Mouse (Mus musculus) midbrain, embryonic 13.5 days (tissue): ENCODE measurements at regions not wholly inside any gene's neighbourhood (a gene's known extent, or its start where the extent isn't known, plus 50 kb on each side); places are given as distances from the start of the nearest gene placed in this dataset.

ENCODE experiments used
- ATAC-seq: fragments of 200-750 bp; cut with Nextera tagmentation; 2 replicates; pipeline ENCODE4 v1.8.0; 2017; ENCODE audit warnings: mild to moderate bottlenecking, moderate TSS enrichment, moderate library complexity
- H3K27ac ChIP-seq: fragments of 300-500 bp; sonication (generic); 2 replicates; pipeline ENCODE4 v1.5.1; 2015; ENCODE audit warnings: inconsistent platforms, mild to moderate bottlenecking, moderate library complexity
- H3K27me3 ChIP-seq: fragments of 300-500 bp; sonication (generic); 2 replicates; pipeline ENCODE4 v1.6.1; 2015; ENCODE audit warnings: mild to moderate bottlenecking, inconsistent platforms
- H3K36me3 ChIP-seq: fragments of 300-500 bp; sonication (generic); 2 replicates; pipeline ENCODE4 v1.6.1; 2015; ENCODE audit warnings: mild to moderate bottlenecking, inconsistent platforms
- H3K4me1 ChIP-seq: fragments of 300-500 bp; sonication (generic); replicated peaks from 2 replicates; pipeline ENCODE4 v1.6.1; 2015; ENCODE audit warnings: inconsistent platforms
- H3K4me2 ChIP-seq: fragments of 300-500 bp; sonication (generic); replicated peaks from 2 replicates; pipeline ENCODE4 v1.6.1; 2015; ENCODE audit warnings: moderate library complexity, mild to moderate bottlenecking, inconsistent platforms
- H3K4me3 ChIP-seq: fragments of 300-500 bp; sonication (generic); replicated peaks from 2 replicates; pipeline ENCODE4 v1.5.1; 2015; ENCODE audit warnings: mild to moderate bottlenecking, inconsistent platforms
- H3K9ac ChIP-seq: fragments of 300-500 bp; sonication (generic); replicated peaks from 2 replicates; pipeline ENCODE4 v1.6.1; 2015; ENCODE audit warnings: mild to moderate bottlenecking, inconsistent platforms
- H3K9me3 ChIP-seq: fragments of 300-500 bp; sonication (generic); 2 replicates; pipeline ENCODE4 v1.6.1; 2016; ENCODE audit warnings: mild to moderate bottlenecking, inconsistent platforms
- WGBS: fragments of 180-500 bp; shearing (Covaris S2); methylation state at CpG from one replicate; pipeline ENCODE4 v1.1.7; 2015; 5-methylcytosine and 5-hydroxymethylcytosine counted together

- Histone ChIP-seq H3K9ac (no peak overlapping the region), H3K27me3 (no peaks in the 10 kb centered on the region), H3K27ac (no peak overlapping the region), H3K4me2 (no peak overlapping the region), H3K9me3 (no peaks in the 10 kb centered on the region), H3K4me3 (no peak overlapping the region), H3K36me3 (no peaks in the 10 kb centered on the region), H3K4me1 (no peaks in the 10 kb centered on the region)
- ATAC-seq = no peak
- 81% methylated on average over 1 of the region's 1 CpGs for WGBS
These were observed 292.9 kb upstream of the Cobl start for GRCm38 (mm10) chr11:12757677-12758076.

GRCm38 (mm10) chr11:12750016-12750415 lies 285.3 kb upstream of the Cobl start:
- H3K27me3 ChIP-seq = no peaks in the 10 kb centered on the region
- no peak overlapping the region for H3K4me2 ChIP-seq
- H3K36me3 ChIP-seq = no peaks in the 10 kb centered on the region
- no peak for ATAC-seq
- no peak overlapping the region for H3K4me3 ChIP-seq
- no peaks in the 10 kb centered on the region for H3K9me3 ChIP-seq
- H3K4me1 ChIP-seq = no peaks in the 10 kb centered on the region
- no peak overlapping the region for H3K27ac ChIP-seq
- WGBS = 94% methylated on average over 1 of the region's 1 CpGs
- no peak overlapping the region for H3K9ac ChIP-seq

- H3K4me1 ChIP-seq = no peaks in the 10 kb centered on the region
- no peaks in the 10 kb centered on the region for H3K27me3 ChIP-seq
- no peaks in the 10 kb centered on the region for H3K9me3 ChIP-seq
- ATAC-seq = no peak
- H3K4me2 ChIP-seq = no peak overlapping the region
- WGBS = 92% methylated on average over 4 of the region's 4 CpGs
- no peaks in the 10 kb centered on the region for H3K36me3 ChIP-seq
- no peak overlapping the region for H3K9ac ChIP-seq
- no peak overlapping the region for H3K27ac ChIP-seq
- no peak overlapping the region for H3K4me3 ChIP-seq
These were observed 284.5 kb upstream of the Cobl start for GRCm38 (mm10) chr11:12749245-12749644.

GRCm38 (mm10) chr11:12742159-12742523 lies 277.4 kb upstream of the Cobl start:
- 13% methylated on average over 2 of the region's 2 CpGs for WGBS
- H3K9ac ChIP-seq = no peak overlapping the region
- no peak overlapping the region for H3K4me3 ChIP-seq
- no peak overlapping the region for H3K27ac ChIP-seq
- no peak overlapping the region for H3K4me2 ChIP-seq
- no peaks in the 10 kb centered on the region for H3K9me3 ChIP-seq
- H3K27me3 ChIP-seq = no peaks in the 10 kb centered on the region
- ATAC-seq = peak; percentile 63; the same call in 1 of the 2 replicates
- H3K36me3 ChIP-seq = no peaks in the 10 kb centered on the region
- H3K4me1 ChIP-seq = no peaks in the 10 kb centered on the region

GRCm38 (mm10) chr11:12741418-12742158 lies 276.8 kb upstream of the Cobl start:
- Histone ChIP-seq H3K4me3 (no peak overlapping the region), H3K36me3 (no peaks in the 10 kb centered on the region), H3K9ac (no peak overlapping the region), H3K9me3 (no peaks in the 10 kb centered on the region), H3K4me1 (no peaks in the 10 kb centered on the region), H3K4me2 (no peak overlapping the region), H3K27ac (no peak overlapping the region), H3K27me3 (no peaks in the 10 kb centered on the region)
- WGBS = 62% methylated on average over 3 of the region's 3 CpGs
- no peak for ATAC-seq

- no peaks in the 10 kb centered on the region for H3K27me3 ChIP-seq
- H3K9me3 ChIP-seq = no peaks in the 10 kb centered on the region
- no peaks in the 10 kb centered on the region for H3K36me3 ChIP-seq
- H3K4me2 ChIP-seq = no peak overlapping the region
- no peak overlapping the region for H3K27ac ChIP-seq
- no peak overlapping the region for H3K4me3 ChIP-seq
- no peak overlapping the region for H3K9ac ChIP-seq
- WGBS = 100% methylated on average over 1 of the region's 1 CpGs
- H3K4me1 ChIP-seq = no peaks in the 10 kb centered on the region
- ATAC-seq = no peak
These were observed 269.5 kb upstream of the Cobl start for GRCm38 (mm10) chr11:12734274-12734673.

- Histone ChIP-seq H3K4me2 (no peak overlapping the region), H3K9ac (no peak overlapping the region), H3K27ac (no peak overlapping the region), H3K27me3 (no peaks in the 10 kb centered on the region), H3K4me1 (no peaks in the 10 kb centered on the region), H3K36me3 (no peaks in the 10 kb centered on the region), H3K4me3 (no peak overlapping the region), H3K9me3 (no peaks in the 10 kb centered on the region)
- ATAC-seq = no peak
- WGBS = 96% methylated on average over 1 of the region's 1 CpGs
These were observed 262.5 kb upstream of the Cobl start for GRCm38 (mm10) chr11:12727293-12727692.

- 91% methylated on average over 4 of the region's 4 CpGs for WGBS
- no peaks in the 10 kb centered on the region for H3K4me1 ChIP-seq
- no peak overlapping the region for H3K4me2 ChIP-seq
- no peaks in the 10 kb centered on the region for H3K27me3 ChIP-seq
- no peaks in the 10 kb centered on the region for H3K9me3 ChIP-seq
- no peak overlapping the region for H3K9ac ChIP-seq
- H3K36me3 ChIP-seq = no peaks in the 10 kb centered on the region
- H3K4me3 ChIP-seq = no peak overlapping the region
- ATAC-seq = no peak
- H3K27ac ChIP-seq = no peak overlapping the region
These were observed 261.7 kb upstream of the Cobl start for GRCm38 (mm10) chr11:12726492-12726891.

GRCm38 (mm10) chr11:12722320-12722719 lies 257.6 kb upstream of the Cobl start:
- H3K9ac ChIP-seq = no peak overlapping the region
- H3K27ac ChIP-seq = no peak overlapping the region
- H3K4me1 ChIP-seq = no peaks in the 10 kb centered on the region
- H3K27me3 ChIP-seq = no peaks in the 10 kb centered on the region
- H3K4me2 ChIP-seq = no peak overlapping the region
- no peak overlapping the region for H3K4me3 ChIP-seq
- no peak for ATAC-seq
- 29% methylated on average over 1 of the region's 1 CpGs for WGBS
- no peaks in the 10 kb centered on the region for H3K9me3 ChIP-seq
- H3K36me3 ChIP-seq = no peaks in the 10 kb centered on the region

GRCm38 (mm10) chr11:12720169-12720568 lies 255.4 kb upstream of the Cobl start:
- H3K36me3 ChIP-seq = no peaks in the 10 kb centered on the region
- WGBS = 89% methylated on average over 3 of the region's 3 CpGs
- H3K4me2 ChIP-seq = no peak overlapping the region
- no peaks in the 10 kb centered on the region for H3K27me3 ChIP-seq
- no peak overlapping the region for H3K27ac ChIP-seq
- no peak overlapping the region for H3K9ac ChIP-seq
- no peaks in the 10 kb centered on the region for H3K4me1 ChIP-seq
- no peak for ATAC-seq
- no peaks in the 10 kb centered on the region for H3K9me3 ChIP-seq
- no peak overlapping the region for H3K4me3 ChIP-seq

GRCm38 (mm10) chr11:12696321-12696720 lies 231.6 kb upstream of the Cobl start:
- Histone ChIP-seq H3K27me3 (no peaks in the 10 kb centered on the region), H3K9me3 (no peaks in the 10 kb centered on the region), H3K36me3 (no peaks in the 10 kb centered on the region), H3K9ac (no peak overlapping the region), H3K4me1 (no peaks in the 10 kb centered on the region), H3K4me2 (no peak overlapping the region), H3K27ac (no peak overlapping the region), H3K4me3 (no peak overlapping the region)
- WGBS = 30% methylated on average over 5 of the region's 5 CpGs
- no peak for ATAC-seq

GRCm38 (mm10) chr11:12692836-12693235 lies 228.1 kb upstream of the Cobl start:
- no peaks in the 10 kb centered on the region for H3K27me3 ChIP-seq
- H3K4me3 ChIP-seq = no peak overlapping the region
- no peaks in the 10 kb centered on the region for H3K4me1 ChIP-seq
- no peak overlapping the region for H3K9ac ChIP-seq
- no peak overlapping the region for H3K4me2 ChIP-seq
- H3K27ac ChIP-seq = no peak overlapping the region
- H3K36me3 ChIP-seq = no peaks in the 10 kb centered on the region
- no peak for ATAC-seq
- no peaks in the 10 kb centered on the region for H3K9me3 ChIP-seq

GRCm38 (mm10) chr11:12686717-12687116 lies 222.0 kb upstream of the Cobl start:
- Histone ChIP-seq H3K27ac (no peak overlapping the region), H3K9ac (no peak overlapping the region), H3K4me3 (no peak overlapping the region), H3K4me1 (no peaks in the 10 kb centered on the region), H3K27me3 (no peaks in the 10 kb centered on the region), H3K4me2 (no peak overlapping the region), H3K36me3 (no peaks in the 10 kb centered on the region), H3K9me3 (no peaks in the 10 kb centered on the region)
- 97% methylated on average over 4 of the region's 4 CpGs for WGBS
- no peak for ATAC-seq
